Mouse (Mus musculus): Measurements from ENCODE around the gene Hist1h2bp. TPM values are rescaled to one million over a fixed set of nuclear protein-coding genes. Genes with fewer than 3 reads are reported as not detected.
"Not testable (repeated sequence)": the region's sequence is repeated elsewhere in the genome, so short reads cannot be mapped to it uniquely, and the experiment has no call there.

The Hist1h2bp gene
- polyA plus RNA-seq, 1 experiment from 2014 or later: 0.74 TPM

- H3K9ac ChIP-seq (ENCODE audit: low read length); H3K9me3 ChIP-seq (ENCODE audit: control insufficient read depth, low read length): not testable (repeated sequence)
Measured at GRCm38 (mm10) chr13:21820082-21820890, 33.0 kb downstream of the Hist1h2bp start.

GRCm38 (mm10) chr13:21828511-21828910, 41.2 kb downstream of the Hist1h2bp start:
- no peak overlapping the region for H3K9ac ChIP-seq (ENCODE audit: low read length)
- H3K27ac ChIP-seq (ENCODE audit: low read depth): no peak overlapping the region
- H3K36me3 ChIP-seq (ENCODE audit: control insufficient read depth, insufficient read depth, low read length): no peaks in the 10 kb centered on the region
- 59% methylated on average over 3 of the region's 3 CpGs for WGBS
- no peak overlapping the region for H3K4me2 ChIP-seq (ENCODE audit: low read length)
- H3K4me3 ChIP-seq (ENCODE audit: low read depth, low read length): no peak overlapping the region
- DNase-seq (ENCODE audit: low spot score) (peak; percentile 39), ATAC-seq (replicated peaks; ENCODE audit: low FRiP score, low TSS enrichment, low read depth) (no peak)
- no peaks in the 10 kb centered on the region for H3K27me3 ChIP-seq (replicated peaks; ENCODE audit: control insufficient read depth, insufficient read depth, low read length)
- H3K9me3 ChIP-seq (ENCODE audit: control insufficient read depth, low read length): no peaks in the 10 kb centered on the region
- H3K4me1 ChIP-seq (replicated peaks; ENCODE audit: control insufficient read depth, insufficient read depth, low read length): no peaks in the 10 kb centered on the region

More at GRCm38 (mm10) chr13:21820082-21820890, 33.0 kb downstream of the Hist1h2bp start:
- not testable (repeated sequence) for H3K4me2 ChIP-seq (ENCODE audit: low read length); H3K27me3 ChIP-seq (replicated peaks; ENCODE audit: control insufficient read depth, insufficient read depth, low read length); H3K4me3 ChIP-seq (ENCODE audit: low read depth, low read length); H3K4me1 ChIP-seq (replicated peaks; ENCODE audit: control insufficient read depth, insufficient read depth, low read length); H3K36me3 ChIP-seq (ENCODE audit: control insufficient read depth, insufficient read depth, low read length); ATAC-seq (replicated peaks; ENCODE audit: low FRiP score, low TSS enrichment, low read depth); DNase-seq (ENCODE audit: low spot score); H3K27ac ChIP-seq (ENCODE audit: low read depth)
- WGBS: 78% methylated on average over 6 of the region's 16 CpGs

GRCm38 (mm10) chr13:21830344-21830743, 43.1 kb downstream of the Hist1h2bp start:
- no peaks in the 10 kb centered on the region for H3K27me3 ChIP-seq (replicated peaks; ENCODE audit: control insufficient read depth, insufficient read depth, low read length)
- no peak overlapping the region for H3K4me3 ChIP-seq (ENCODE audit: low read depth, low read length)
- no peaks in the 10 kb centered on the region for H3K36me3 ChIP-seq (ENCODE audit: control insufficient read depth, insufficient read depth, low read length)
- H3K4me2 ChIP-seq (ENCODE audit: low read length): no peak overlapping the region
- ATAC-seq (replicated peaks; ENCODE audit: low FRiP score, low TSS enrichment, low read depth): no peak
- H3K4me1 ChIP-seq (replicated peaks; ENCODE audit: control insufficient read depth, insufficient read depth, low read length): no peaks in the 10 kb centered on the region
- WGBS: 88% methylated on average over 10 of the region's 10 CpGs
- no peak overlapping the region for H3K9ac ChIP-seq (ENCODE audit: low read length)
- H3K27ac ChIP-seq (ENCODE audit: low read depth): no peak overlapping the region
- H3K9me3 ChIP-seq (ENCODE audit: control insufficient read depth, low read length): no peaks in the 10 kb centered on the region
- no peak for DNase-seq (ENCODE audit: low spot score)

- 0% methylated on average over 22 of the region's 58 CpGs for WGBS
- H3K27ac ChIP-seq (ENCODE audit: low read depth): peak within 1 kb of the TSS; percentile 27; the same call in 1 of the 2 replicates
Measured at GRCm38 (mm10) chr13:21831418-21832394, 44.4 kb downstream of the Hist1h2bp start, which contains the start of gene Hist1h4n. Gene Hist1h4n (minus strand): TSS chr13:21832196.

GRCm38 (mm10) chr13:21833461-21833860, 46.2 kb downstream of the Hist1h2bp start, which contains the start of the genes Hist1h2ap and Hist1h2br:
Gene Hist1h2ap (minus strand): TSS chr13:21833507.
Gene Hist1h2br (plus strand): TSS chr13:21833743.
- DNase-seq (ENCODE audit: low spot score); H3K4me2 ChIP-seq (ENCODE audit: low read length); H3K4me3 ChIP-seq (ENCODE audit: low read depth, low read length); H3K9ac ChIP-seq (ENCODE audit: low read length); H3K4me1 ChIP-seq (replicated peaks; ENCODE audit: control insufficient read depth, insufficient read depth, low read length); H3K27ac ChIP-seq (ENCODE audit: low read depth); H3K9me3 ChIP-seq (ENCODE audit: control insufficient read depth, low read length); H3K27me3 ChIP-seq (replicated peaks; ENCODE audit: control insufficient read depth, insufficient read depth, low read length); H3K36me3 ChIP-seq (ENCODE audit: control insufficient read depth, insufficient read depth, low read length): not testable (repeated sequence)
- peak; percentile 91 for ATAC-seq (replicated peaks; ENCODE audit: low FRiP score, low TSS enrichment, low read depth)
- no CpG with 5 or more reads among the region's 24 CpGs for WGBS

More at GRCm38 (mm10) chr13:21831418-21832394, 44.4 kb downstream of the Hist1h2bp start, which contains the start of gene Hist1h4n:
- not testable (repeated sequence) for DNase-seq (ENCODE audit: low spot score); H3K9me3 ChIP-seq (ENCODE audit: control insufficient read depth, low read length); H3K27me3 ChIP-seq (replicated peaks; ENCODE audit: control insufficient read depth, insufficient read depth, low read length); H3K4me1 ChIP-seq (replicated peaks; ENCODE audit: control insufficient read depth, insufficient read depth, low read length); H3K36me3 ChIP-seq (ENCODE audit: control insufficient read depth, insufficient read depth, low read length); H3K9ac ChIP-seq (ENCODE audit: low read length)
- peak; percentile 85 for ATAC-seq (replicated peaks; ENCODE audit: low FRiP score, low TSS enrichment, low read depth)
- peak within 1 kb of the TSS; percentile 8; the same call in 1 of the 2 replicates for H3K4me3 ChIP-seq (ENCODE audit: low read depth, low read length)
- peak within 1 kb of the TSS; percentile 33; the same call in 1 of the 2 replicates for H3K4me2 ChIP-seq (ENCODE audit: low read length)

Small RNA genes lying within 50 kb of the gene (microRNA-seq; reads per million reads assigned to microRNA genes)
- not detected for gene Gm19658
- not detected for gene Gm44346
- not detected for gene Gm44454
- not detected for gene Gm44466

Other genes with a start within 250 kb of the Hist1h2bp start
- 0.05 and 0.16 TPM in 2 replicates for gene Olfr1366, start 244.7 kb upstream of the Hist1h2bp start, polyA plus RNA-seq (2014; fragmentation: Nextera tagmentation; extraction: Ambion mirVana)
- gene Olfr1535, start 227.6 kb upstream of the Hist1h2bp start, polyA plus RNA-seq (2014; fragmentation: Nextera tagmentation; extraction: Ambion mirVana): not detected in 2 replicates
- not detected in 2 replicates for gene Olfr1364, start 205.7 kb upstream of the Hist1h2bp start, polyA plus RNA-seq (2014; fragmentation: Nextera tagmentation; extraction: Ambion mirVana)
- gene Olfr1362, start 173.4 kb upstream of the Hist1h2bp start, polyA plus RNA-seq (2014; fragmentation: Nextera tagmentation; extraction: Ambion mirVana): not detected in 2 replicates
- not detected in 2 replicates for gene Olfr11, start 144.9 kb upstream of the Hist1h2bp start, polyA plus RNA-seq (2014; fragmentation: Nextera tagmentation; extraction: Ambion mirVana)
- not detected in 2 replicates for gene Olfr1361, start 124.1 kb upstream of the Hist1h2bp start, polyA plus RNA-seq (2014; fragmentation: Nextera tagmentation; extraction: Ambion mirVana)
- not detected in 2 replicates for gene Olfr1360, start 110.1 kb upstream of the Hist1h2bp start, polyA plus RNA-seq (2014; fragmentation: Nextera tagmentation; extraction: Ambion mirVana)
- gene Olfr1359, start 89.3 kb upstream of the Hist1h2bp start, polyA plus RNA-seq (2014; fragmentation: Nextera tagmentation; extraction: Ambion mirVana): not detected in 2 replicates
- gene Hist1h2bl, start 71.3 kb upstream of the Hist1h2bp start, polyA plus RNA-seq (2014; fragmentation: Nextera tagmentation; extraction: Ambion mirVana): 3.5 and 4.9 TPM in 2 replicates
- gene Hist1h2ai, start 71.0 kb upstream of the Hist1h2bp start, polyA plus RNA-seq (2014; fragmentation: Nextera tagmentation; extraction: Ambion mirVana): 26.2 and 47.7 TPM in 2 replicates
- 7.7 and 18.4 TPM in 2 replicates for gene Hist1h3h, start 69.8 kb upstream of the Hist1h2bp start, polyA plus RNA-seq (2014; fragmentation: Nextera tagmentation; extraction: Ambion mirVana)
- 4.0 and 5.3 TPM in 2 replicates for gene Hist1h2bm, start 65.4 kb upstream of the Hist1h2bp start, polyA plus RNA-seq (2014; fragmentation: Nextera tagmentation; extraction: Ambion mirVana)
- gene Hist1h4j, start 52.4 kb upstream of the Hist1h2bp start, polyA plus RNA-seq (2014; fragmentation: Nextera tagmentation; extraction: Ambion mirVana): 2.2 and 2.3 TPM in 2 replicates
- 7.2 and 10.8 TPM in 2 replicates for gene Hist1h4k, start 37.0 kb upstream of the Hist1h2bp start, polyA plus RNA-seq (2014; fragmentation: Nextera tagmentation; extraction: Ambion mirVana)
- gene Hist1h2ak, start 33.6 kb upstream of the Hist1h2bp start, polyA plus RNA-seq (2014; fragmentation: Nextera tagmentation; extraction: Ambion mirVana): 18.2 and 18.4 TPM in 2 replicates
- gene Hist1h2bn, start 33.3 kb upstream of the Hist1h2bp start, polyA plus RNA-seq (2014; fragmentation: Nextera tagmentation; extraction: Ambion mirVana): 3.2 and 3.7 TPM in 2 replicates
- 16.0 and 16.8 TPM in 2 replicates for gene Hist1h1b, start 6.8 kb upstream of the Hist1h2bp start, polyA plus RNA-seq (2014; fragmentation: Nextera tagmentation; extraction: Ambion mirVana)
- gene Hist1h3i, start 4.1 kb upstream of the Hist1h2bp start, polyA plus RNA-seq (2014; fragmentation: Nextera tagmentation; extraction: Ambion mirVana): 188 and 230 TPM in 2 replicates
- 10.1 TPM in 1 of 2 replicates, not detected in the other for gene Hist1h2an, start 243 bp upstream of the Hist1h2bp start, polyA plus RNA-seq (2014; fragmentation: Nextera tagmentation; extraction: Ambion mirVana)
- gene Hist1h2bq, start 22.7 kb downstream of the Hist1h2bp start, polyA plus RNA-seq (2014; fragmentation: Nextera tagmentation; extraction: Ambion mirVana): 19.9 and 23.4 TPM in 2 replicates
- 4.0 TPM in 1 of 2 replicates, not detected in the other for gene Hist1h2ao, start 23.0 kb downstream of the Hist1h2bp start, polyA plus RNA-seq (2014; fragmentation: Nextera tagmentation; extraction: Ambion mirVana)
- not detected in 2 replicates for gene Hist1h4m, start 24.3 kb downstream of the Hist1h2bp start, polyA plus RNA-seq (2014; fragmentation: Nextera tagmentation; extraction: Ambion mirVana)
- gene Hist1h4n, start 44.7 kb downstream of the Hist1h2bp start, polyA plus RNA-seq (2014; fragmentation: Nextera tagmentation; extraction: Ambion mirVana): 20.6 and 22.9 TPM in 2 replicates
- 4,338 and 4,830 TPM in 2 replicates for gene Hist1h2ap, start 46.0 kb downstream of the Hist1h2bp start, polyA plus RNA-seq (2014; fragmentation: Nextera tagmentation; extraction: Ambion mirVana)
- 22.1 and 24.2 TPM in 2 replicates for gene Hist1h2br, start 46.3 kb downstream of the Hist1h2bp start, polyA plus RNA-seq (2014; fragmentation: Nextera tagmentation; extraction: Ambion mirVana)
- 9.8 and 13.8 TPM in 2 replicates for gene Zfp184, start 157.6 kb downstream of the Hist1h2bp start, polyA plus RNA-seq (2014; fragmentation: Nextera tagmentation; extraction: Ambion mirVana)
- gene Pom121l2, start 193.7 kb downstream of the Hist1h2bp start, polyA plus RNA-seq (2014; fragmentation: Nextera tagmentation; extraction: Ambion mirVana): not detected in 2 replicates
- 0.46 and 1.1 TPM in 2 replicates for gene Prss16, start 222.3 kb downstream of the Hist1h2bp start, polyA plus RNA-seq (2014; fragmentation: Nextera tagmentation; extraction: Ambion mirVana)
- 11.8 and 19.7 TPM in 2 replicates for gene Hist1h2ah, start 248.1 kb downstream of the Hist1h2bp start, polyA plus RNA-seq (2014; fragmentation: Nextera tagmentation; extraction: Ambion mirVana)
- gene Hist1h2bk, start 248.4 kb downstream of the Hist1h2bp start, polyA plus RNA-seq (2014; fragmentation: Nextera tagmentation; extraction: Ambion mirVana): 5.2 and 7.5 TPM in 2 replicates

Measured in intestine, embryonic 14.5 days (tissue).